Mouse (Mus musculus) layer of hippocampus, adult 2 months (tissue): ENCODE results near the gene P2ry12. TPM values are rescaled to one million over a fixed set of nuclear protein-coding genes. Genes with fewer than 3 reads are reported as not detected.

Experiments
- DNase-seq, 2 experiments: peaks; one replicate each; pipeline ENCODE4 v3.0.0; 2022; ENCODE audit warnings: low spot score in 2 of 2
- H3K27ac ChIP-seq: fragments of 200-600 bp; 2 replicates; pipeline ENCODE4 v1.8.1; 2022
- H3K4me3 ChIP-seq: fragments of 200-600 bp; 2 replicates; pipeline ENCODE4 v1.8.1; 2022; ENCODE audit warnings: mild to moderate bottlenecking
- CTCF ChIP-seq: fragments of 200-600 bp; conservative IDR thresholded peaks from 2 replicates; pipeline ENCODE4 v1.8.1; 2022; ENCODE audit warnings: antibody characterized with exemption, mild to moderate bottlenecking, moderate library complexity
- long read RNA-seq, 2 experiments: library from polyadenylated mRNA; stranded (forward); transcript quantifications; one replicate each; pipeline ENCODE4 v2.0.0; 2021; ENCODE audit warnings: borderline mapping rate in 2 of 2
- total RNA-seq, 2 experiments: library from RNA; stranded (reverse); gene quantifications; 2 replicates each; pipeline ENCODE4 v1.2.3; 2021

P2ry12 gene
- total RNA-seq: 10 to 100 TPM; 38.5 to 43.3 TPM
- long read RNA-seq, experiment 1, transcript P2ry12-205 (2 exons, 619 nt): major isoform, 22 of 24 reads
- long read RNA-seq, experiment 1, partial matches to known transcripts: 0 of 24 reads
- long read RNA-seq, experiment 1, other reads (novel, unspliced or antisense): 2 of 24 reads
- long read RNA-seq, experiment 2, transcript P2ry12-205 (2 exons, 619 nt): major isoform, 46 of 53 reads
- long read RNA-seq, experiment 2, partial matches to known transcripts: 0 of 53 reads
- long read RNA-seq, experiment 2, other reads (novel, unspliced or antisense): 4 of 53 reads

DNA sequence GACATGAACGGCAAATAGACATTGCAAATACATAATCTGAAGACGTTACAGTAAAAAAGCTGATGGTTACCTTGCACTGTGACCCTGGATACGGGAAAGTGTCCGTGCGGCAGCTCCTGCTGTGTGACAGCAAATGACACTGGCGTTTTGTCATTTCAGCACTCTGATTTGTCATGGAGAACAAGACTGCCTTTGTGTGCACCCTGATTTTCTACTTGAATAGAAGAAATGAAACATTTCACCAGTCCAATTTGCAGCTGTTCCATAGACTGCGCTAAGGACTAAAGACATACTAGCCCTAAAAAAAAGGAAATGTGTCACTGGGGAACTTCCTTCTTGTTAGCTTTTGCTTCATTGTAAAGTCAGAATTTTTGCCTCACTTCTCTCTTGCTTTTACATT, at the start of gene P2ry12:
P2ry12 (minus strand) TSS at position 168 of the 400 bp plus-strand sequence.
- Histone ChIP-seq H3K4me3 (peak within 1 kb of the TSS; percentile 29; the same call in 1 of the 2 replicates), H3K27ac (peak within 1 kb of the TSS; percentile 76)
- DNase-seq: no peak
- TF ChIP-seq CTCF: no peak

DNA sequence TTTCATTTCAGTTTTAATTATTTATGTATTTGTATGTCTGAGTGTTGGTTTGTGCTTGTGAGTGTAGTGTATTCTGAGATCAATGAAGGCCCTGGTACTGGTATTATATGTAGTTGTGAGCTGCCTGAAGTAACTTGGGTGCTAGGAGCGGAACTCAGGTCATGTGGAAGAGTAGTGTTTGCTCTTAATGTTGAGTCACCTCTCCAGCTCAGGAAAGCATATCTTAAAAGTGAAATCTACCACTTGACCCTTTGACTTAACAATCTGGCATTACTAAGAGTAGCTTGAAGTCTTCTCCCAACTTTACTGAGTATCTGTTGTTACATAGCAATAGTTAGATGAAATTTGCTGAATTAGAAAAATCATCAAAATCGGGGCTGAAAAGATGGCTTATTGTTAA, 42.8 kb upstream of the P2ry12 start:
- no peak overlapping the region for H3K4me3 ChIP-seq

DNA sequence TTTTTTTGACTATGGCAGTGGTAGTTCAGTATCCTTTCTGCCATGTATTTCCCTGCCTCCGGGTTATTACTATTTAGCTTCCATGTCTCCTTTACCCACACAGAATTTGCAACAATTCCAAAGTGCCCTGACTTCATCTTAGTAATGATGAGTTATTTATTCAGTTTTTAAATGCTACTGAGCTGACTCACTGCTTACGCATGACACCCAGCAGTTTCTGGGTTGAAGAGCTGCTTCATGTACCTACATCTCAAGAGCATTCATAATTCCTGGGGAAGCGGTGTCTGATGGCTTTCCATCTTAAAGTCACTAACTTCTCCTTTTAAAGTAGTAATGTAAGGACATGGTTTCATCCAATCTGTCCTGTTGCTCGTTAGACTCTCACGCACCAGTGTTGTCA, 42.3 kb upstream of the P2ry12 start:
- no peak for TF ChIP-seq CTCF
- DNase-seq: no peak
- H3K27ac ChIP-seq: no peak overlapping the region
- no peak overlapping the region for H3K4me3 ChIP-seq

More for the DNA sequence above, 42.8 kb upstream of the P2ry12 start:
- TF ChIP-seq CTCF: no peak
- no peak for DNase-seq
- no peak overlapping the region for H3K27ac ChIP-seq

DNA sequence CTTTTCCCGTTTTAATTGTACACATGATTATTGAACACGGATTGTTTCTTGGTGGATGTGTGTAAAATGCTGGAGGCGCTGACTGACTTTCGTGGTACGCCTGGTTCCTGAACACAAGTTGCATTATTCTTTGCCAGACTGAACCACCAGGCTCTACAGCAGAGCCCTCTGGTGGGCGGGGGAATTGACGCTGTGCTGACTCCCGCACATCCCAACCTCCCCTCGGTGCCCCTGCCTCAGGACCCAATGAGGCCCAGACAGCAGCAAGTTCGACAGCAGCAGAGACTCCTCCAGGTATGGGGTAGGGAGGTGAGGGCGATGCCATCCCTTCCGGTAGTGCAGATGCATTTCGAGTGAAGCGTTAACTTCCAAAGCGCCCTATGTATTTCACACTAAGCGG, 35.0 kb upstream of the P2ry12 start:
- DNase-seq: no peak
- TF ChIP-seq CTCF: no peak
- H3K27ac ChIP-seq: no peak overlapping the region
- H3K4me3 ChIP-seq: no peak overlapping the region

DNA sequence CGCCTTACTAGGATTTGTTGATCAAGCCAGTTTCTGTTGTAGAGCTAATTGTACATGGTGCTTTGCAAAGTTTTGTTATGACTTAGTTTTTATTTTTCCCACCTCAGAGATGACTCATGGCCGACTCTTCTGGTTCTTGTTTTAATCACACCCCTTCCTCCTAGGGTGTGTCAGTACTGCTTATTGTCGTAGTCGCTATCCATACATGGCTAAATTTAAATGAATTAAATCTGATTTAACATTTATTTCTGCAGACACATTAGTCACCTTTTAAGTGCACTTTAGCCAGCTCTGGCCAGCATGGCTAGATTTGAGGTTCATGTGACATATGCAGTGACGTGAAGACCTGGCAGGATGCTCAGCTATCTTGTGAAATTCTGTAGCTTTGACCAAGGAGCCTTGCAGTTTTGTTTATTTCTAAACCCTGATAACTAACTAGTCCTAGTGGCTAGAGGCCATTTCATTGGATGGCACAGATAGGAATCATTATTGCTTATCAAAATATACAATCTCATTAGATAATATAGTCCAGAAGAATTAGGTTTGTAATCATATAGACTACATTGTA, 34.0 kb upstream of the P2ry12 start:
- TF ChIP-seq CTCF: no peak
- Histone ChIP-seq H3K27ac (no peak overlapping the region), H3K4me3 (no peak overlapping the region)
- no peak for DNase-seq

DNA sequence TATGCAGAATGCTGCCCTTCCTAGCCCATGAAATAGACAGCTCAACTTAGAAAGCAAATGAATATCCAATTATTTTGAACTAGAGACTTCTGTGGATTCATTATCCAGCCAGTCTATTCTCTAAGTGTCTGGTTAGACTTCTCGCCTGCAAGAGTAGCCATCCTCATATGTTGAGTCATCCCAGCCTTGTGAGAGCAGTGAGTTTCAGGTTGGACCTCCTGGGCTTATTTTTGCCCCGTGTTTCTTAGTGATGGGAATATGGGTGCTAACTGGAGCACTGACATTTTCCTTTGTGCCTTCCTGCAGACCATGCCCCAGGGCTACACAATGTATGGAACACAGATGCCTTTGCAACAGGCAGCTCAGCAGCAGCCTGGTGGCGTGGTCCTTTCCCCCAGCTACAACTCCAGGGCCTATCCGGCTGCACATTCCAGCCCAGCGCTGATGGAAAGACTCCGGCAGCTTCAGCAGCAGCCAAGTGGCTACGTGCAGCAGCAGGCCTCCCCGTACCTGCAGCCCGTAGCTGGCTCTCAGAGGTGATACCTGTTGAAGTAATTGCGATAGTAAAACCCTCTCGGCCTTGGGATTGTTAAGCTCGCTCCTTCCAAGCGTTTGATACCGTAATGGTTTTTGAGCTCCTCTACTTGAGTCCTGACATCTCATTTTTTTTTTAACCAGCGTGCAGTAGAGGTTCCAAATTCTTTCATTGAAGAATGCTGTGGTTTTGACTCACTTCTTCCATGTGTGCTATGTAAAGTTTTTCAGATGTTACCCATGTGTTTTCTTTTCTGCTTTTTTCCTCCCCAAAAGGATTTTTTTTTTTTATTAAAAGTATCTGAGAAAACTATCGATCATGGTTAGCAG, 33.3 kb upstream of the P2ry12 start:
- H3K4me3 ChIP-seq: no peak overlapping the region
- no peak for DNase-seq

DNA sequence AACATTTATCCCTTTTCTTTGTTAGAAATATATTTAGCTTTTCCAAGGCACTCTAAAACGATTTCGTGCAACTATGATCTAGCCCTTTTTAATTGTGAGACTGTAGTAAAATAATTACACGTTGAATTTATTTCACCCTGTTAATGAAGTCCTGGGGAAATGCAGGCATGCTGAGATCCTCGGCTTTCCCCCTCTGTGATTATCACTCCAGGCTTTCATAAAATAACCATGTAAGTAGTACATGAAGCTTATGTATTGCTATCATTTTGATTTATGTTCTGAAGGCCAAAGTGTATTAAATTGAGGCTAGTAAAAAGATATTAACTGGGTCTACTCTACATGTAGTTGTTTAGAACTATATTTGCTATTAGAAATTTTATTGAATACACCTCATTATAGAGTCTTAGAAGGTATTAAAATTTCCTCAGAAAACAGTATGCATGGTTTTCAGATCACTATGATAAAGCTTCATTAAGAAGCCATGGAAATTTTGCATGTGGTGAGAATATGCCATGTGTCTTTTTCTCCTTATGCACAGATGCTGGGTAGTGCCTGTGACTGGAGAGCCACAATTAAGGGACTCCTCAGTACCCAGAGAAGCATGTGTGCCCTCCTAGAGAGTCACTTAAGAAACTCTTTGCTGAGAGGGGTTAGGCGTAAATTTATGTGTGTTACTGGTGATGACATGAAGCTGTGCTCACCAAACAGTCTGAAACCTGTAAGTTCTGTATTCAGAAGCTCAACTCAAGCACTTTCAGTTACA, 30.9 kb upstream of the P2ry12 start:
- no peak for DNase-seq
- no peak for TF ChIP-seq CTCF
- Histone ChIP-seq H3K27ac (no peak overlapping the region), H3K4me3 (no peak overlapping the region)

More for the DNA sequence above, 33.3 kb upstream of the P2ry12 start:
- no peak overlapping the region for H3K27ac ChIP-seq
- TF ChIP-seq CTCF: no peak

DNA sequence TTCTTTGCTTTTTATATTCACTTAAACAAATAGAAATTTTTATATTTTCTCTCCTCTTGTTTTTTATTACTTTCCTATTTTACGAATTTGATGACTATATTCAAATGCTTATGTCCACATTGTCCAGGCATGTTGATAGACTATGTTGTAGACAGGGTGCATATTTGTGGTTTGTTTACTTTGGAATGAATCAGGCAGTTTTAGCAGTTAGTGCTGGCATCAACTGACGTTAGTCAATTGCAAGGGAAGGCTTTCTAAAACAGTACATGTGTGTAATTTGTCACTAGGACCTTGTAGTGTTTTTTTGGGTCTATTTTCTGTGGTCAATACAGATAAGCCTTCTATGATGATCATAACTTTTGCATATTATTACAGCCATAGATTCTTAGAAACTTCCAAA, 27.9 kb upstream of the P2ry12 start:
- DNase-seq: peak in 1 of 2 experiments; percentile 1
- Histone ChIP-seq H3K4me3 (no peak overlapping the region), H3K27ac (no peak overlapping the region)
- no peak for TF ChIP-seq CTCF

DNA sequence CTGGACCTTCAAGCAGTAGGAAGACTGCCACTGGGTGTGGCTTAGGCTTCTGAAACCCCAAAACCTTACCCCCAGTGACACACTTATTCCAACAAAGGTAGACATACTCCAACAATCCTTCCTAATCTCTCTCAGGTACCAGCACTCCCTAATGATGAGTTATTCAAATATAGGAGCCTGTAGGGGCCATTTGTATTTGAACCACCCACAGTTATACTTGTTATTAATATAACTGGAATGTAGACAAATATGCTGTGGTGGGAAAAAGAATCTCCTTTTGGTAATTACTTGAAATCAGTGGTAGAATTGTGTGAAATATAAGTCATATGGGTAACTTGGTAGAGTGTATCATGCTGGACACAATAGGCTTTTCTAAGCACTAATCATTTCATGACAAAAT, 15.9 kb upstream of the P2ry12 start:
- DNase-seq: no peak
- no peak overlapping the region for H3K4me3 ChIP-seq
- no peak for TF ChIP-seq CTCF

DNA sequence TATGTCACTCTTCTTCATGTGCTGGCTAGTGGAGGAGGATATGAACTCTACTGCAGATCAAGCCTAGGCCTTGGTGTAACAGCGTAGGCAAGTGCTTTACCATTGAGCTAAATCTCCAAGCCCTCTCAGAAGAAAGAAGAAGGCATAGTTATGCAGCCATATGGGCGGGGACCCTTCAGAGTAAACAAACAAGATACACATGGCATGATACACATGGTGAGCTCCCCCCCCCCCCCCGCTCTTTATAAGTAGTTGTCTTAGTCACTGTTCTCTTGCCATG, 15.5 kb upstream of the P2ry12 start:
- no peak for TF ChIP-seq CTCF
- no peak for DNase-seq
- H3K27ac ChIP-seq: no peak overlapping the region
- no peak overlapping the region for H3K4me3 ChIP-seq

More for the DNA sequence above, 15.9 kb upstream of the P2ry12 start:
- H3K27ac ChIP-seq: no peak overlapping the region

DNA sequence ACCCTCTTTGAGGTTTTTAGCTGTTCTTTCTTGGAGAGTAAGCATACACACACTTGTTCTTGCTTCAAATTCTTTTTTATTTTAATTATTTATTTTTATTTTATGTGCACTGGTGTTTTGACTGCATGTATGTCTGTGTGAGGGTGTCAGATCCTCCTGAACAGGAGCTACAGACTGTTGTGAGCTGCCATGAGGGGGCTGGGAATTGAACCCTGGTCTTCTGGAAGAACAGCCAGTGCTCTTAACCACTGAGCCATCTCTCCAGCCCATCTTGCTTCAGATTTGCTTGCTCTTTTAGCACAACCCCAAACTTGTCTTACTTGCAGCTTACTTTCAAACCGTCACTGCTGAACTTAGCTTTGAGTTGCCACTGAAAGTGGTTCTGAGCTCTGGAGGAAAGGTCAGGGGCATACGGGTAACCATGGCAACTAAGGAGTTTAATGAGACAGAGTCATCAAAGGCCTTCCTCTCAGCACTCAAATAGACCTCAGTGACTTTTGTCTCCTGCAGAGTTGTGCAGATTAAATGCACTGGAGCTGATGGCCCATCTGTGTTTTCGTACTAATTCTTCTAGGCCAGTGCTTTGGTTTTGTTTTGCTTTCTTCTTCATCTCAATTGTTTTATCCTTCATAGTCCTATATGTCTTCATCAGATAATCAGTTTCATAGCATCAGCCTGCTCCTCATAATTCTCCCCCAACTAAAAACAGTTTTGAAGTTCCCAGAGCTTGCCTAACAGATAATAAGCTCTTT, 15.0 kb upstream of the P2ry12 start:
- DNase-seq: peak in 1 of 2 experiments; percentile 7
- Histone ChIP-seq H3K27ac (no peak overlapping the region), H3K4me3 (no peak overlapping the region)
- TF ChIP-seq CTCF: no peak

DNA sequence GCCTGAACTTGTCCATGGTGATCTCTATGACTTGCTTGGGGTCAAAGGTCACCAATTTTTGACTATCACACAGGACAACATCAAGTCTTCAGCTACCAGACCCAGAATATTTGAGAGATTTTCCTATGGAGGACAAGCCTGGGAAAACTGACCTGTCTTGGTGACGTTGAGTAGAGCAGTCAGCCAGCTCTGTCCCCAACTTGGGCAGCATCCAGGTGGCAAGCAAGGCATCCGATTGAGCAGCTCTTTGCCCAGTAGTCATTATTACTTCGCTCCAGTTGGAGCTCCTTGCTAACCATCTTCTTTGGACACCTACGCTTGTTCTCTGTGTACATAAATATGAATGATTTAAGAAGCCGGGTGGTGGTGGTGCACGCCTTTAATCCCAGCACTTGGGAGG, 8.1 kb upstream of the P2ry12 start:
- H3K27ac ChIP-seq: no peak overlapping the region
- TF ChIP-seq CTCF: no peak
- no peak for DNase-seq
- no peak overlapping the region for H3K4me3 ChIP-seq
